Mouse (Mus musculus) yolk sac, embryonic 10.5 days (tissue): ENCODE measurements around the gene Ifnl3.
A peak's percentile ranks its signal among the peaks of the same experiment; 100 is the strongest.
"Not testable (repeated sequence)": the region's sequence is repeated elsewhere in the genome, so short reads cannot be mapped to it uniquely, and the experiment has no call there.

Source experiments
- DNase-seq: peaks from one replicate; pipeline ENCODE4 v3.0.0-alpha.2; 2017; ENCODE audit warnings: low spot score

Gene Ifnl3

GRCm38 (mm10) chr7:28522536-28522935 is at the start of gene Ifnl3:
Gene Ifnl3 (plus strand): TSS chr7:28522836.
- not testable (repeated sequence) for DNase-seq

GRCm38 (mm10) chr7:28476191-28476590 is 46.4 kb upstream of the Ifnl3 start:
- no peak for DNase-seq

GRCm38 (mm10) chr7:28477363-28477762 is 45.3 kb upstream of the Ifnl3 start:
- no peak for DNase-seq

GRCm38 (mm10) chr7:28478854-28479253 is 43.8 kb upstream of the Ifnl3 start:
- DNase-seq: no peak

GRCm38 (mm10) chr7:28482854-28483253 is 39.8 kb upstream of the Ifnl3 start:
- DNase-seq: no peak

GRCm38 (mm10) chr7:28484192-28484591 is 38.4 kb upstream of the Ifnl3 start:
- DNase-seq: no peak

GRCm38 (mm10) chr7:28488030-28488491 is 34.6 kb upstream of the Ifnl3 start:
- peak; percentile 51 for DNase-seq

GRCm38 (mm10) chr7:28490410-28490809 is 32.2 kb upstream of the Ifnl3 start:
- DNase-seq: peak; percentile 53

- no peak for DNase-seq
Measured at GRCm38 (mm10) chr7:28490903-28491302, 31.7 kb upstream of the Ifnl3 start.

- DNase-seq: no peak
Measured at GRCm38 (mm10) chr7:28492310-28492709, 30.3 kb upstream of the Ifnl3 start.

GRCm38 (mm10) chr7:28495426-28495825 is 27.2 kb upstream of the Ifnl3 start:
- no peak for DNase-seq

GRCm38 (mm10) chr7:28505585-28505984 is 17.1 kb upstream of the Ifnl3 start:
- peak; percentile 36 for DNase-seq

GRCm38 (mm10) chr7:28509121-28509520 is 13.5 kb upstream of the Ifnl3 start:
- not testable (repeated sequence) for DNase-seq

GRCm38 (mm10) chr7:28510405-28510974 is 12.1 kb upstream of the Ifnl3 start, which contains the start of gene Ifnl2:
Gene Ifnl2 (minus strand): TSS chr7:28510455.
- not testable (repeated sequence) for DNase-seq

GRCm38 (mm10) chr7:28511441-28511840 is 11.2 kb upstream of the Ifnl3 start:
- DNase-seq: no peak

GRCm38 (mm10) chr7:28527922-28528719 is 5.5 kb downstream of the Ifnl3 start:
- peak; percentile 55 for DNase-seq

- no peak for DNase-seq
Measured at GRCm38 (mm10) chr7:28532005-28532404, 9.4 kb downstream of the Ifnl3 start.

GRCm38 (mm10) chr7:28538886-28539285 is 16.2 kb downstream of the Ifnl3 start:
- not testable (repeated sequence) for DNase-seq

- peak; percentile 67 for DNase-seq
Measured at GRCm38 (mm10) chr7:28540526-28540925, 17.9 kb downstream of the Ifnl3 start, which contains the start of gene Sycn. Gene Sycn (plus strand): TSS chr7:28540885.

GRCm38 (mm10) chr7:28544051-28544601 is 21.5 kb downstream of the Ifnl3 start:
- DNase-seq: peak; percentile 84

GRCm38 (mm10) chr7:28545048-28545890 is 22.6 kb downstream of the Ifnl3 start:
- DNase-seq: peak; percentile 57

GRCm38 (mm10) chr7:28545891-28546210 is 23.2 kb downstream of the Ifnl3 start:
- no peak for DNase-seq
